Comparison of ENCODE assay signal across 8 mouse cellular contexts in genomic region chr2:127559070-127559966, GRCm38 (mm10). TPM values are rescaled to one million over a fixed set of nuclear protein-coding genes. Genes with fewer than 3 reads are reported as not detected.
DNase-seq lines count a peak whose midpoint lies in the region; ATAC-seq and TF ChIP-seq lines count a peak whose summit lies in the region.

No protein-coding gene starts in this region.

- H3K27ac ChIP-seq in embryonic facial prominence, embryonic 11.5 days (replicated peaks; ENCODE audit: low read depth, low read length), result no peak overlapping the region
- H3K27ac ChIP-seq in heart, adult 2 months, result no peak overlapping the region
- H3K27ac ChIP-seq in limb, embryonic 13.5 days, result no peak overlapping the region
- no peak overlapping the region for H3K27ac ChIP-seq in midbrain, embryonic 16.5 days (ENCODE audit: low read length)

- H3K79me2 ChIP-seq in heart, adult 2 months (replicated peaks; ENCODE audit: control insufficient read depth, insufficient read depth, low read length), result no peaks in the 10 kb centered on the region

- no peaks in the 10 kb centered on the region for H3K9me3 ChIP-seq in embryonic facial prominence, embryonic 11.5 days (replicated peaks; ENCODE audit: control insufficient read depth, low read length)
- H3K9me3 ChIP-seq in limb, embryonic 13.5 days, result no peaks in the 10 kb centered on the region
- H3K9me3 ChIP-seq in midbrain, embryonic 16.5 days (replicated peaks; ENCODE audit: control insufficient read depth, low read length, poor library complexity, severe bottlenecking), result no peaks in the 10 kb centered on the region

- peak; percentile 52; the same call in 1 of the 2 replicates for TF ChIP-seq EP300 in heart, adult 2 months (IDR thresholded peaks at IDR 0.05; ENCODE audit: insufficient read depth, low read depth, low read length)

- H3K9ac ChIP-seq in embryonic facial prominence, embryonic 11.5 days (replicated peaks; ENCODE audit: low read length), result peak overlapping the region; percentile 15; the same call in 1 of the 2 replicates
- H3K9ac ChIP-seq in heart, adult 2 months (ENCODE audit: low read depth, low read length), result no peak overlapping the region
- H3K9ac ChIP-seq in limb, embryonic 13.5 days, result no peak overlapping the region
- peak overlapping the region; percentile 23; the same call in 1 of the 2 replicates for H3K9ac ChIP-seq in midbrain, embryonic 16.5 days (ENCODE audit: low read depth, low read length)

- no peaks in the 10 kb centered on the region for H3K4me1 ChIP-seq in embryonic facial prominence, embryonic 11.5 days (ENCODE audit: control insufficient read depth, insufficient read depth, low read length)
- H3K4me1 ChIP-seq in heart, adult 2 months (ENCODE audit: control insufficient read depth, insufficient read depth, low read length), result no peaks in the 10 kb centered on the region
- H3K4me1 ChIP-seq in limb, embryonic 13.5 days, result 0 out of 2 replicates have a peak, but pooled peaks cover 3% of the 10 kb centered on the region
- H3K4me1 ChIP-seq in midbrain, embryonic 16.5 days (ENCODE audit: control insufficient read depth, insufficient read depth, low read length), result peaks cover 4% of the 10 kb centered on the region

- H3K27me3 ChIP-seq in embryonic facial prominence, embryonic 11.5 days (ENCODE audit: control insufficient read depth, insufficient read depth, low read length), result no peaks in the 10 kb centered on the region
- no peaks in the 10 kb centered on the region; the same call in 1 of the 2 replicates for H3K27me3 ChIP-seq in heart, adult 2 months (ENCODE audit: control insufficient read depth, insufficient read depth, low read length)
- peaks cover 17% of the 10 kb centered on the region; the same call in 1 of the 2 replicates for H3K27me3 ChIP-seq in limb, embryonic 13.5 days
- H3K27me3 ChIP-seq in midbrain, embryonic 16.5 days (ENCODE audit: control insufficient read depth, insufficient read depth, low read depth, low read length), result peaks cover 2% of the 10 kb centered on the region; the same call in 1 of the 2 replicates

- 19% methylated on average over 18 of the region's 18 CpGs for WGBS in embryonic facial prominence, embryonic 11.5 days
- 12% methylated on average over 18 of the region's 18 CpGs for WGBS in heart, adult 2 months
- 17% methylated on average over 18 of the region's 18 CpGs for WGBS in limb, embryonic 13.5 days
- WGBS in midbrain, embryonic 16.5 days, result 7% methylated on average over 18 of the region's 18 CpGs

- no peaks in the 10 kb centered on the region for H3K36me3 ChIP-seq in embryonic facial prominence, embryonic 11.5 days (replicated peaks; ENCODE audit: control insufficient read depth, insufficient read depth, low read depth, low read length)
- no peaks in the 10 kb centered on the region for H3K36me3 ChIP-seq in heart, adult 2 months (ENCODE audit: control insufficient read depth, insufficient read depth, low read length)
- H3K36me3 ChIP-seq in limb, embryonic 13.5 days, result no peaks in the 10 kb centered on the region
- no peaks in the 10 kb centered on the region for H3K36me3 ChIP-seq in midbrain, embryonic 16.5 days (ENCODE audit: control insufficient read depth, insufficient read depth, low read length)

- DNase-seq in urinary bladder, adult 18-20 months (ENCODE audit: low spot score in 2 of 2), result peak; percentile 59 to 72
- no peak for DNase-seq in urinary bladder, postnatal 10 days (ENCODE audit: low spot score)
- peak; percentile 96 for DNase-seq in embryonic facial prominence, embryonic 11.5 days (ENCODE audit: low spot score)
- DNase-seq in heart, adult 2 months, result peak; percentile 58 to 74
- peak; percentile 55 to 85 for DNase-seq in kidney, adult 8-10 months
- peak; percentile 31 to 59 for DNase-seq in spleen, postnatal 14 days (ENCODE audit: low spot score in 2 of 2)

- intact Hi-C loops in heart, adult 2 months (cut with DNase I), result loop anchor here (1.0 to 2.0 kb wide), 2 partner anchors 52 to 97 kb away; no protein-coding TSS in a partner anchor

- no peak overlapping the region for H3K4me3 ChIP-seq in embryonic facial prominence, embryonic 11.5 days (ENCODE audit: low read depth, low read length)
- H3K4me3 ChIP-seq in heart, adult 2 months, result no peak overlapping the region
- H3K4me3 ChIP-seq in limb, embryonic 13.5 days, result peak overlapping the region; percentile 21
- peak overlapping the region; percentile 29 for H3K4me3 ChIP-seq in midbrain, embryonic 16.5 days (ENCODE audit: low read depth, low read length)

- TF ChIP-seq CTCF in heart, adult 2 months (IDR thresholded peaks at IDR 0.05), result peak; percentile 88

- peak; percentile 99 for ATAC-seq in embryonic facial prominence, embryonic 11.5 days (replicated peaks; ENCODE audit: insufficient number of reproducible peaks, low FRiP score, low TSS enrichment, low read depth)
- ATAC-seq in limb, embryonic 13.5 days (ENCODE audit: low FRiP score, low read depth), result peak; percentile 97
- peak; percentile 99 for ATAC-seq in midbrain, embryonic 16.5 days

- H3K4me2 ChIP-seq in embryonic facial prominence, embryonic 11.5 days (ENCODE audit: low read depth, low read length), result peak overlapping the region; percentile 15
- peak overlapping the region; percentile 48 for H3K4me2 ChIP-seq in limb, embryonic 13.5 days (replicated peaks)
- peak overlapping the region; percentile 45 for H3K4me2 ChIP-seq in midbrain, embryonic 16.5 days (ENCODE audit: low read length)

- no peak for TF ChIP-seq POLR2A in heart, adult 2 months (IDR thresholded peaks at IDR 0.05; ENCODE audit: insufficient read depth, low read depth, low read length)

RNA-seq across cellular contexts. Expression of gene Prom2, which starts 18.1 kb away (rescaled TPM):
- 1.6 and 1.9 TPM in 2 replicates for polyA plus RNA-seq in embryonic facial prominence, embryonic 11.5 days (2014; fragmentation: Nextera tagmentation; extraction: Ambion mirVana)
- not detected for total RNA-seq in heart, adult 2 months (2021)
- polyA plus RNA-seq in heart, adult 2 months (2012; rRNA removed), result 0.06 and 0.14 TPM in 2 replicates
- polyA plus RNA-seq in limb, embryonic 13.5 days (2015; fragmentation: Nextera tagmentation; extraction: Ambion mirVana), result 1.8 and 2.3 TPM in 2 replicates
- polyA plus RNA-seq in midbrain, embryonic 16.5 days (2015; fragmentation: Nextera tagmentation; extraction: Ambion mirVana), result 0.05 and 0.19 TPM in 2 replicates

RNA-seq across cellular contexts. Expression of gene Zfp661, which starts 27.6 kb away (rescaled TPM):
- polyA plus RNA-seq in embryonic facial prominence, embryonic 11.5 days (2014; fragmentation: Nextera tagmentation; extraction: Ambion mirVana), result 7.5 and 8.3 TPM in 2 replicates
- 1 to 10 TPM; 1.7 to 2.0 TPM for total RNA-seq in heart, adult 2 months (2021)
- 1.5 and 2.4 TPM in 2 replicates for polyA plus RNA-seq in heart, adult 2 months (2012; rRNA removed)
- 5.2 and 6.1 TPM in 2 replicates for polyA plus RNA-seq in limb, embryonic 13.5 days (2015; fragmentation: Nextera tagmentation; extraction: Ambion mirVana)
- polyA plus RNA-seq in midbrain, embryonic 16.5 days (2015; fragmentation: Nextera tagmentation; extraction: Ambion mirVana), result 6.4 and 7.0 TPM in 2 replicates

RNA-seq across cellular contexts. Expression of gene Mrps5, which starts 27.7 kb away (rescaled TPM):
- 152 and 165 TPM in 2 replicates for polyA plus RNA-seq in embryonic facial prominence, embryonic 11.5 days (2014; fragmentation: Nextera tagmentation; extraction: Ambion mirVana)
- 10 to 100 TPM; 80.3 to 89.7 TPM for total RNA-seq in heart, adult 2 months (2021)
- 58.2 and 68.4 TPM in 2 replicates for polyA plus RNA-seq in heart, adult 2 months (2012; rRNA removed)
- 136 and 145 TPM in 2 replicates for polyA plus RNA-seq in limb, embryonic 13.5 days (2015; fragmentation: Nextera tagmentation; extraction: Ambion mirVana)
- polyA plus RNA-seq in midbrain, embryonic 16.5 days (2015; fragmentation: Nextera tagmentation; extraction: Ambion mirVana), result 155 and 157 TPM in 2 replicates

RNA-seq across cellular contexts. Expression of gene Kcnip3, which starts 37.4 kb away (rescaled TPM):
- 2.8 and 3.0 TPM in 2 replicates for polyA plus RNA-seq in embryonic facial prominence, embryonic 11.5 days (2014; fragmentation: Nextera tagmentation; extraction: Ambion mirVana)
- total RNA-seq in heart, adult 2 months (2021), result 1 to 10 TPM; 1.1 to 1.3 TPM
- polyA plus RNA-seq in heart, adult 2 months (2012; rRNA removed), result 1.2 and 1.3 TPM in 2 replicates
- 1.2 and 1.5 TPM in 2 replicates for polyA plus RNA-seq in limb, embryonic 13.5 days (2015; fragmentation: Nextera tagmentation; extraction: Ambion mirVana)
- polyA plus RNA-seq in midbrain, embryonic 16.5 days (2015; fragmentation: Nextera tagmentation; extraction: Ambion mirVana), result 9.1 and 13.0 TPM in 2 replicates

Comparison
In these comparisons a context has a peak if more than half of its experiments do, and no peak if none do; other contexts are left out.
1. H3K4me3 ChIP-seq: peak in limb, embryonic 13.5 days (single experiment) and midbrain, embryonic 16.5 days (single experiment); none in embryonic facial prominence, embryonic 11.5 days (single experiment) and heart, adult 2 months (single experiment).
2. H3K9ac ChIP-seq: peak in embryonic facial prominence, embryonic 11.5 days (single experiment) and midbrain, embryonic 16.5 days (single experiment); none in heart, adult 2 months (single experiment) and limb, embryonic 13.5 days (single experiment).
3. Peak in every context shown above with its lines, with median percentiles within 50 percentile points of each other: ATAC-seq and H3K4me2 ChIP-seq.